Mouse (Mus musculus) heart, adult 2 months (tissue): ENCODE data around the gene Drosha.

Experiments
- CTCF ChIP-seq: fragments of 200-600 bp; IDR thresholded peaks from 2 replicates; pipeline ENCODE4 v1.8.1; 2022; ENCODE audit warnings: antibody characterized with exemption, mild to moderate bottlenecking, moderate library complexity
- EP300 ChIP-seq: fragments of 200-500 bp; IDR thresholded peaks from 2 replicates; pipeline ENCODE4 v1.6.1; 2011; ENCODE audit warnings: low read depth, low read length, control low read depth; ENCODE audit not compliant: insufficient read depth
- POLR2A ChIP-seq: fragments of 200-500 bp; IDR thresholded peaks from 2 replicates; pipeline ENCODE4 v1.6.1; 2011; ENCODE audit warnings: mild to moderate bottlenecking, low read depth, low read length, control low read depth; ENCODE audit not compliant: insufficient read depth

GRCm38 (mm10) chr15:12895426-12895825 is 70.8 kb downstream of the Drosha start:
- TF ChIP-seq POLR2A (no peak), CTCF (no peak), EP300 (no peak)
